Mouse (Mus musculus) urinary bladder, postnatal 0 days (tissue): ENCODE measurements around the gene Unc93a2. TPM values are rescaled to one million over a fixed set of nuclear protein-coding genes. Genes with fewer than 3 reads are reported as not detected.

Experiments
- polyA plus RNA-seq: library from polyadenylated mRNA; unstranded; fragments of >200 nt; fragmentation: Nextera tagmentation; extraction: Ambion mirVana; gene quantifications from 2 replicates; pipeline ENCODE4 v1.2.1, GENCODE M21; 2015

Unc93a2 gene
- polyA plus RNA-seq: not detected in 2 replicates

GRCm38 (mm10) chr17:7385364-7385763 lies at the start of gene Unc93a2:
Gene Unc93a2 (minus strand): TSS chr17:7385464.

GRCm38 (mm10) chr17:7371879-7372278 lies 13.4 kb downstream of the Unc93a2 start, which contains the start of gene Gm49630:
Gene Gm49630 (minus strand): TSS chr17:7371979.

GRCm38 (mm10) chr17:7352596-7352995 lies 32.7 kb downstream of the Unc93a2 start, which contains the start of gene Ttll2:
Gene Ttll2 (minus strand): TSS chr17:7352696.

GRCm38 (mm10) chr17:7324346-7324745 lies 60.9 kb downstream of the Unc93a2 start, which contains the start of gene Tcp10a:
Gene Tcp10a (plus strand): TSS chr17:7324646.

Other genes starting within 250 kb of the Unc93a2 start
- 2.9 and 3.9 TPM in 2 replicates for gene Rps6ka2, start 215.3 kb downstream of the Unc93a2 start, polyA plus RNA-seq
- not detected in 2 replicates for gene Tcp10a, start 60.8 kb downstream of the Unc93a2 start, polyA plus RNA-seq
- not detected in 2 replicates for gene Ttll2, start 32.8 kb downstream of the Unc93a2 start, polyA plus RNA-seq
- not detected in 2 replicates for gene Gm49630, start 13.5 kb downstream of the Unc93a2 start, polyA plus RNA-seq